Mouse (Mus musculus) T-helper 1 cell (primary cell): ENCODE results near the gene Fstl4.

Experiments
- in situ Hi-C: fragments of 300-600 bp; cut with MboI, MseI; formaldehyde crosslinking; loops from one replicate; pipeline ENCODE4 v1.15.1; 2025; ENCODE audit warnings: high pct_unique_total_duplicates

Fstl4 gene

GRCm38 (mm10) chr11:52773073-52773472 lies 8.6 kb downstream of the Fstl4 start:
- in situ Hi-C loops = no loop called here

GRCm38 (mm10) chr11:52775291-52775690 lies 10.9 kb downstream of the Fstl4 start:
- in situ Hi-C loops = no loop called here

GRCm38 (mm10) chr11:52782426-52782825 lies 18.0 kb downstream of the Fstl4 start:
- in situ Hi-C loops = no loop called here

GRCm38 (mm10) chr11:52794331-52794730 lies 29.9 kb downstream of the Fstl4 start:
- in situ Hi-C loops = no loop called here

GRCm38 (mm10) chr11:52809542-52809941 lies 45.1 kb downstream of the Fstl4 start:
- in situ Hi-C loops = no loop called here

- in situ Hi-C loops = no loop called here
Observed at GRCm38 (mm10) chr11:52816004-52816403, 51.6 kb downstream of the Fstl4 start.

- in situ Hi-C loops = no loop called here
Observed at GRCm38 (mm10) chr11:52820336-52820905, 56.0 kb downstream of the Fstl4 start.

- in situ Hi-C loops = no loop called here
Observed at GRCm38 (mm10) chr11:52826591-52826990, 62.2 kb downstream of the Fstl4 start.

- in situ Hi-C loops = no loop called here
Observed at GRCm38 (mm10) chr11:52831631-52832310, 67.3 kb downstream of the Fstl4 start.

GRCm38 (mm10) chr11:52832311-52832675 lies 67.9 kb downstream of the Fstl4 start:
- in situ Hi-C loops = no loop called here

- in situ Hi-C loops = no loop called here
Observed at GRCm38 (mm10) chr11:52848691-52849090, 84.3 kb downstream of the Fstl4 start.

- in situ Hi-C loops = no loop called here
Observed at GRCm38 (mm10) chr11:52850071-52850470, 85.6 kb downstream of the Fstl4 start.

- in situ Hi-C loops = no loop called here
Observed at GRCm38 (mm10) chr11:52872846-52873512, 108.5 kb downstream of the Fstl4 start.

GRCm38 (mm10) chr11:52875916-52876765 lies 111.7 kb downstream of the Fstl4 start:
- in situ Hi-C loops = no loop called here

- in situ Hi-C loops = no loop called here
Observed at GRCm38 (mm10) chr11:52877662-52878061, 113.2 kb downstream of the Fstl4 start.

- in situ Hi-C loops = no loop called here
Observed at GRCm38 (mm10) chr11:52879958-52880357, 115.5 kb downstream of the Fstl4 start.

GRCm38 (mm10) chr11:52886559-52887303 lies 122.3 kb downstream of the Fstl4 start:
- in situ Hi-C loops = no loop called here

GRCm38 (mm10) chr11:52888150-52888549 lies 123.7 kb downstream of the Fstl4 start:
- in situ Hi-C loops = no loop called here

- in situ Hi-C loops = no loop called here
Observed at GRCm38 (mm10) chr11:52889527-52889926, 125.1 kb downstream of the Fstl4 start.

- in situ Hi-C loops = no loop called here
Observed at GRCm38 (mm10) chr11:52890156-52890555, 125.7 kb downstream of the Fstl4 start.

- in situ Hi-C loops = no loop called here
Observed at GRCm38 (mm10) chr11:52904101-52904500, 139.7 kb downstream of the Fstl4 start.
